Mouse (Mus musculus) kidney, adult 18-20 months (tissue): ENCODE measurements around the gene Capn11.

Source experiments
- DNase-seq: peaks from one replicate; pipeline ENCODE4 v3.0.0; 2021

Gene Capn11

DNA sequence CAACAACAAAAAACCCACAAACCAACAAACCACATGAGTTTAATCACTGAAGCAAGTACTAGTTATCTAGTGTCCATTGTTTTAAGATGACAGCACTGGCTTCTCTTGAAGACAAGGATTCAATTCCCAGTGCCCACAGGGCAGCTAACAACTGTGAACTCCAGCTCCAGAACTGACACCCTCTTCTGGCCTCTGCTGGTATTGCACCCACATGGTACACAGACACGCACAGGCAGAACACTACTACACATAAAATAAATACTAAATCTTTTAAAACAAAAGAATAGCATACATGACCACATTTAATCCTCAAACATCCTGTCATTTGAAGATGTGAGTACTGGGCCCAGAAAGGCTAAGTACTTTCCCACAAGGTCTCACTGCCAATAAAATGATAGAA lies 22.5 kb upstream of the Capn11 start:
- no peak for DNase-seq

DNA sequence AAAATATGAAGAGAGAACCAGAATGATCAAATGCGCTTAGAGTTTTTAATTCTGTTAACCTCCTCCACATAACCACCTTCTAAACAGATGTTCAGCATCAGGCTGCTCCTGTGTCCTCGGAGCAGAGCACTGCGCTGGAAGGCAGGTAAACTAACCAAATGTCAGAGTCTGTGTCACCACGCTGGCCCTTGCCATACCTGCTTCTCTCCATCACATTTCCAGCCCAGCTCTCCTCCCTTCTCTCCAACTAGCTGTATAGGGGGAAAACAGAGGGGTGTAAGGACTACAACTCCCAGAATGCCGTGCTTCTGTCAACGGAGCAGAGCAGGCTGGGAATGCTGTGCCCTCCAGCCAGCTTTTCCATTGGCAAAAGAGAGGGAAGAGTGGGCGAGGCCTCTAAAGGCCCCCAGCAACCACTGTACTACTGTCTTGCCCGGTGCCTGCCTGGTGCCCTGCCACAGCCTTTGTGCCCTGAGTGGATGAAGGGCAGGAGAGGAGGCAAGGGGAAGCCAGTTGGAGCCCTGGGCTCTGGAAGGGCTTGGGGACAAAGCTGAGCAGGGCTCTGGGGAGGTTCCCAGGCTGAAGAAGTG lies 21.4 kb upstream of the Capn11 start:
- peak; percentile 44 for DNase-seq

DNA sequence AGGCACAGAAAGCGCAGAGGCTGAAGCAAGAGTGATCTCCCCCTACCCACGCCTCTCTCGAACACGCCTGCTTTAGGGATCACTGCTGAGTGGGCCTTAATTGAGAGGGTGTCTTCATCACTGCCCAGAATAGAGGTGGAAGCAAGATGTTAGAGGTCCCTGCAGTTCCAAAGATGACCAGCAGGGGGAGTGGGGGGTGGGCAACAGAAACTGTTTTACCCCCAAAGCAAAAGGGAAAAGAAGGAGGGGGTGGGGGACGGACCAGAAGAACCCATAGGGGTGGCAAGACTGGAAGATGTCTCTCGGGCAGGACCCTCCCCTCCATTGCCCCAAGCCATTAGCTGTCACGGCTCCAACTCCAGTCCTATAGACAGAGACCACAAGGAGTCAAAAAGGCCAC lies 19.0 kb upstream of the Capn11 start:
- peak; percentile 64 for DNase-seq

DNA sequence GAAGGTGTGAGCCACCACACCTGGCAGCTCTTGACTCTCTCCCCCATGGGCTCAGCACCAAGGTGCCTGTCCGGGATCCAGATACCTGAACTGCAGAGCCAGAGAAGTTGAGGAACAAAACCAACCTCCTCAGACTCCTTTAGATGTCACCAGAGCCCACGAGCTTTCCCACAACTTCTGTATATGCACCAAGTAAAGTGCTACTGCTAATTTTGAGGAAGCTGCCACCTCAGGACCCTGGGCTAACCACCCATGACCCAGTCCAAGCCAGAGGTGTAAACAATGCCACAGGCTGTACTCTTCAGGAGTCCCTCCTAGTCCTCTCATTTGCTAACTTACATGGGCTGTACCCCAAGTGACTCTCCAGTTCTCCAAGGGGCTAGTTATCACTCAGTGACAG lies 13.5 kb upstream of the Capn11 start:
- DNase-seq, result no peak

DNA sequence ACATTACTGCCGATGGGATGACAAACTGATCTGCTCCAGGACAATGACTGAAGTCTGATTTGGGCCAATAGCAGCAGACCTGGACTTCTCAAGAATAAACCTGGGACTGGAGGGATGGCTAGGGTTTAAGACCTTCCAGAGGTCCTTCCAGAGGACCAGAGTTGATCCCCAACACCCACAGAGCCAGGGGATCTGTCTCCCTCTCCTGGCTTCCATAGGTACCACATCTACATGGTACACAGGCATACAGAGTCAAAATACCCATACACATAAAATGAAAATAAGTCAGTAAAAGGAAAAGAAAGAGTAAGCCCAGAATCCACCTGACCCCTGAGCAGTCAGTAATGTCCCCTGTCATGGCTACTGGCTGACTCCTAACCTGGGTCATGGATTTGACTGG lies 12.7 kb upstream of the Capn11 start:
- no peak for DNase-seq

DNA sequence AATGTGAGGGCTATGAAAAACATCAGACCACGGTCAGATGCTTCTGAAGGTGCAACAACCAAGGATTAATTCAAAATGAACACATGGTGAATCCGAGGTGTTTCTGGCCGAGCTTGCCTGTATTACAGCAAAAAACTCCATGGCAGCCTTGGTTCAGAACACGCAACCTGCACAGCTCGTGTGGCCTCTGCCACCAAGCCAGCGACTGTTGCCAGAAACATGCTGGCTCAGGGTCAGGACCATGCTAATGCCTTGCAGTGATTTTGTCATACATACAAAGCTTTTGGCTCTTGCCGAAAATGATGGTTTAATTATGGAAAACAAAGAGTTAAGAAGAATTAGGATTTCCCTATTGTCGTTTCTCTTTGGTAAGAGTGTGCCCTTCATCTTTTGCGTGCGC lies 8.9 kb upstream of the Capn11 start:
- no peak for DNase-seq

DNA sequence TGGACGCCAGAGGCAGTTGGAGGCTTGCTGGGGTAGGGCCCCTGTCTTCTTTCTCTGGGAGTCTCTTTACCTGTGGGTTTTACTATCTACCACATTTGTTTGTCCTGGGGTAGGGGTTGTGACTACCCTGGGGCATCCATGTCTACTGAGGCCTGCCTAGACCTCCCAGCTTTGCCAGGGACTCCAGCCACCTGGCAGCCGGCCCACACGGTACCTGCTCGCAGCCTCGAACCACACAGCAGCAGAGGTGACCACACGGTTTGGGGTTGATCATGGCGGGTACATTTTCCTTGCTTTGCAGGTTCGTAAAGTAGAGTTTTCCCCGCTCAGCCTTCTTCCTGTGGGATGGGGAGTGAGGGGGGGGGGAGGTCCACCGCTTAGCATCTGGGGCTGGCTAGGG lies 8.4 kb upstream of the Capn11 start:
- no peak for DNase-seq

DNA sequence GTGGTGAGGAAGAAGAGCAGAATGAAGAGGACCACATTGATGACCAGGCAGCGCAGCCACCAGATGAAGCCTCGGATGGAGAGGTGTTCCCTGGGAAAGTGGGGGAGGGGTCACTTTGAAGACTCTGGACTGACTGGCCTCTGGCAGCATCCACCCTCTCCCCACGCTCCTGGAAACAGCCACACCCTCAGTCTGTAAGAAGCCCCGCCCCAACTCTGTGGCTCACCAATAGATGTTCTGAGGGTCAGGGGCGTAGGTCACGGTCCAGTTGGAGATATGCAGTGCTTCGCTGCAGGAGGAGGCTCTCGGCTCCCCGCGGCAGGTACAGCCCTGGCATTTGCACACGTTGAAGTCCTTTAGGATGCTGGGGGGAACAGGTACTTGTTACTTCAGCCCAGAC lies 7.0 kb upstream of the Capn11 start:
- no peak for DNase-seq

DNA sequence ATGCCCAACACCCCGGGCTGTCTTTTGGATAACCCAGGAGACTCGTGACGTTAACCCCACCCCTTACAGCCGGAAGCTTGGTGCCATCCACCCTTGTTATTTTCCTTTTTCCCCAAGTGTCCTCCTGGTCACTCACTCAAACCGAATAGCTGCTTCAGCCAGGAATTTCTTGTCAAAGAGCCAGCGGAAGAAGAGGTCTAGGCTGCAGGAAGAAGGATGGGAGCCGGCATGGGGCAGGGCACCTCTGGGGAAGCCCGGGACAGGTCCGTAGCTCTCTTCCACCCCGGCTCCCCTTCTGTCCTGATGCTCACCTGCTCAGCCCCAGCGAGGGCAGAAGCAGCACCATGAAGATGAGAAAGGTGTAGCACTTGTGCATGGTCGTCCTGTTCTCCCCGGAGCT lies 5.5 kb upstream of the Capn11 start:
- no peak for DNase-seq

DNA sequence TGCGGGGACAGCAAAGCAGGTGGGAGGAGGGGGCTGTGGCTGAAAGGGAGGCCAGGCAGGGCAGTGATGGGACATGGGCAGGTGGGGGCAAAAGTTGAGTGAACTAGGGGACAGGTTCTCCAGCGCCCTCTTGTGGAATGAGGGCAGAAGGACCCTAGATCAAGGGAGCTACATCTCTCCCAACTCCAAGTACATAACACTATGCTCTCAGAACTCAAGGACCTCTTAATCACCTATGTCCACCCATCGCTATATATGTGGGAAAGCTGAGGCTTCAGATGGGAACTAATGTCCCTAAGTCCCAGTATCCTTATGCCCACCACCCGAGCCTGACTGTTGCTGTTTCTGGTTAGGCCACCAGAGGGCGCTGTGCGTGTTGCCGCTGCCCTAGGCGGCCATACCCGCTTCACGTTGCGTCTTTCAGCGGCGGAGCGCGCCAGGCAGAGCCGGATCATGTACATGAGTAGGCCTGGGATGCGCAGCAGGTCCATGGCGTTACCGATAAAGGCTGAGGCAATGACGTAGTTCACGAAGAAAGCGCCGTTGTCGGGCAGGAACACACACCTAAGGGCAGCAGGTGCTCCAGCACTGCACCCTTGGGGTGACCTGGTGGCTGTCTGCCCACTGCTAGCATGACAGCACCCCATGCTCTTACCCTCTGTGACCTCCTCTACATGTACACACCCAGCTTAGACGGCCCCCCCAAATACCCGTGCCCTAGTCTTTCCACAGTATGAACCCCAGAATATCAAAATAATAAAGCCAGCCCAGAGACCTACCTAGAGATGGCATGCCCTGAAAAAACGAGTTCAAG lies 4.2 kb upstream of the Capn11 start:
- DNase-seq, result peak; percentile 83

DNA sequence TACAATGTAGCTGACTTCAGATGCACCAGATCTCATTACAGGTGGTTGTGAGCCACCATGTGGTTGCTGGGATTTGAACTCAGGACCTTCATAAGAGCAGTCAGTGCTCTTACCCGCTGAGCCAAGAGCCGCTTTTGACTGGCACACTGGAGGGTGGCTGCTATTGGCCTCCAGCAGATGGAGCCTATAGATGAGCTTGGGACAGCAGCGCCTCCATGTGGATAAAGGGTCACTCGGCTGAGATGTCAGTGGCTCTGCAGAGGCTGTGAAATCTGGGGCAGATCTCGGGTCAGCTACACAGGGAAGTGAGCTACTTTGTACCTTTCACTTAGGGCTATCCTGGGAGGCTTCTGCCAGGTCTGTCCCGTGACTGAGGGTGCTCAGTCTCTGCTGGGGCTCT lies 3.3 kb downstream of the Capn11 start:
- no peak for DNase-seq

DNA sequence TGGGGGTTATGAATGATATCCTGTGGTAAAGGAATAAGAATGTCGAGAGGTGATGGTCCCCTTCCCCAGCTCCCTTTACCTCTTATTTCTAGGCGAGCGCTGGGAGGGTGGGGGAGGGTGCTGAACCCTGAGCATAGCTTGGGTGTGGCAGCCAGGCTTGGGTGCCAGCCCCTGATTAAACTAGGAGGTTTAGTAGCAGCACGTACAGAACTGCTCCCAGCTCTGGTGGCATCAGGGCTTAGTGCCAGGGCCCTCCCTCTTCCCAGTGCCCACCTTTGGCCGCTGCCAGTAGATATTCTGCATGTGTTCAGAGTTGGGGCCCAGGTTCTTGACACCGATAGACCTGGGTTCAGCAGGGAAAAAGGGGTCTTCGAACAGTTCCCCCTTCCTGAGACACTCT lies 5.9 kb downstream of the Capn11 start:
- no peak for DNase-seq

DNA sequence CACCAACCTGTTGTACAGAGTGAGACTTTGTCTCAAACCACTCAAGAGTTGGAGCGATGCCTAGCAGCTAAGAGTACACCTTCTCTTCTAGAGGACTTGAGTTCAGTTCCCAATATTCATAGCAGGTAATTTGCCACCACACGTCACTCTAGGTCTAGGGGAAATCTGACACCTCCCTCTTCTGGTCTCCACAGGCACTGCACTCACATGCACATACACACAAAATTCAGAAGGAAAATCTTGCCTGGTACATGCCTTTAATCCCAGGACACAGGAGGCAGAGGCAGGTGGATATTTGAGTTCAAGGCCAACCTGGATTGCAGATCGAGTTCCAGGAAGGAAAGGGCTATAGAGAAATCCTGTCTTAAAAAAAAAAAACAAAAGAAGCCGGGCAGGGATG lies 14.9 kb downstream of the Capn11 start:
- DNase-seq, result no peak

DNA sequence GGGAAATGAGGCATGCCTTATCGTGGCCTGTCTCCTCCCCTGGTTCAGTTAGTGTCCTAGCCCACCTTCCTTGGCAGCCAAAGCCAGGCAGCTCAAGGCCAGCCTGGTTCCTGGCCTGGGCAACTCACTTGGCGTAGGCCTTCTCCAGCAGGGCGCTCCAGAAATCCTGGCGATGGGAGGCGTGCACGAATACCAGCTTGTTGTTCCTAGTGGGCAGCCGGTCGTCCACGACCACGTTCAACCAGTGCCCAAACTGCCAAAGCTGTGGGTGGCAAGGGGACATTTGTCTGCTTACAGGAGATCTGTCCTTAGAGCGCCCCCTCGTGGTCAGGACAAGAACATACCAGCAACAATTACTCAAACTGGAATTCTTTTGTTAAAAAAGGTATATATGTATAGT lies 16.4 kb downstream of the Capn11 start:
- peak; percentile 65 for DNase-seq

DNA sequence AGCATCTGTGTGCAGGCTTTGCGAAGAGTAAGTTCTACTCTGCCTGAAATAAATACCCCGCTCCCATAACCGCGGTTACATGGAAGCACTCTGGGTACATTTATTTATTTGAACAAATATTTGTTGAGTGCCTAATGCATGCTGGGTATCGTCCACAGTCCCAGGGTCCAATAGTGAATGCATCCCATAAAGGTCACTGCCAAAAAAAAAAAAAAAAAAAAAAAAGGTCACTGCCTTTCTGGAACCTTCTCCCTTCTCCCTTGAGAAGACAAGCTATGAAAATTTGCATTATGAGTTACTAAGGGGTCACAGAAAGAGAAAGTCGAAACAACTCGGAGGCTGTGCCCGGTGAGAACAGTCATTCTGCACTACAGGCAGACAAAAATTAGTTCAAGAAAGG lies 17.1 kb downstream of the Capn11 start:
- DNase-seq, result no peak

DNA sequence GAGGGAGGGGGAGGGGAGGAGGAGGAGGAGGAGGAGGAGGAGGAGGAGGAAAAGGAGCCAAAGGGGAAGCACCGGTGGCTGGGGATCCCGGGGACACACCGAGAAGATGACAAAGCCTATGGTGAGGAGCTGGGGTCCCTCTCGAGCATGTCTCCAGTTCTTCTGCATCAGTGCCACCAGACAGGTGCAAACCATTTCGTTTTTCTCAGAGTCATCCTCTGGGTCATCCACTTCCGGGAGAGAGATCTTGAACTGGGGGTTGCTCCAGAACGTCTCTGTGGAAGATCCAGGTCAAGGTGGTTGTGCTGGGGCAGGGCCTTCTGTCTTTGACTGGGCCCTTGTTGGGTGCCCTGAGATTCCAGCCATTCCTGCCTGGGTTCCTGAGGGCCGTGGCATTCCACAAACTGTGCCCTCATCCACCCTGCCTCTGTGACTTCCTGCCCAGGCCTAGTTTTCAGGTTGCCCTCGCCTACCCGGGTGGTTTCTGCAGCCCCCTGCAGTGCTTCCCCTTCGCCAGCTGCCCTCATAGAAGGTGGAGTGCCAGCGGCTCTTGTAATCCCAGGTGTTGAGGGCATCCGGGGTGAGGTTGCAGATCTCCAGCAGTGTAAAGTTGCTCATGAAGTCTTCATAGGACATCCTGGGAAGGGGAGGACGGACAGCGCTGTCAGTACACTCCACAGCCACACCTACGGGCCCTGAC lies 20.4 kb downstream of the Capn11 start:
- DNase-seq, result no peak

DNA sequence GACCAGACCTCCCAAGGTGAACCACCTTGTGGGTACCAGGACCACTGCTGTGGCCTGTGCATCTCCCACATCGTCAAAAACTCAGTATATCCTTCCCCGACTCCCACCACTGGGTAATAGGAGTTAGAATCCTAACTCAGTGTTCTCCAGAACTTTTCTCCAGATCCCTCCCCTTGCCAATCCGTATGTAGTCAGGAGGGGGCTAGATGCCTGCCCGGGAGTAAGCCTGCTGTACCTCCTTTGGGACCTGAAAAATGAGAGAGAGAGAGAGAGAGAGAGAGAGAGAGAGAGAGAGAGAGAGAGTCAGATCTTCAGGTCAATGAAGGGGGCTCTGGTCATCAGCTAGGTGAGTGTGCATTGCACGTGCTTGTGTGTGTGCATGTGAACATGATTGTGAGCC lies 25.1 kb downstream of the Capn11 start:
- DNase-seq, result no peak

DNA sequence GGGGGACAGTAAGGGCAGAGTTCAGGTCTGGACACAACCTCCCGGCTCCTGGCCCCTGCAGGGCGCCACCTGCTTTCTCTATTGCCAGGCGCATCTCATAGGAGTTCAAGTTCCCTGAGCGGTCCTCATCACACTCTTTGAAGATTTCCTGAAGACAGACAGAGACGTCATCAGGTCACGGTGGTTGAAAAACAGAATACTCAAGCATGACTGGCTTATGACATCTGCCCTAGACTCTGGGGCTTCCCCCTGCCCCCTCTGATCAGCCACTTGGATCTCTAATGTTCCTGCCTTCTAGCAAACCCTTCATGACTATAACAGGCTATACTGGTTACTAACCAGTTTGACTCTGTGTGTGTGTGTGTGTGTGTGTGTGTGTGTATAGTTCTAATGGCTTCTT lies 27.2 kb downstream of the Capn11 start:
- no peak for DNase-seq

DNA sequence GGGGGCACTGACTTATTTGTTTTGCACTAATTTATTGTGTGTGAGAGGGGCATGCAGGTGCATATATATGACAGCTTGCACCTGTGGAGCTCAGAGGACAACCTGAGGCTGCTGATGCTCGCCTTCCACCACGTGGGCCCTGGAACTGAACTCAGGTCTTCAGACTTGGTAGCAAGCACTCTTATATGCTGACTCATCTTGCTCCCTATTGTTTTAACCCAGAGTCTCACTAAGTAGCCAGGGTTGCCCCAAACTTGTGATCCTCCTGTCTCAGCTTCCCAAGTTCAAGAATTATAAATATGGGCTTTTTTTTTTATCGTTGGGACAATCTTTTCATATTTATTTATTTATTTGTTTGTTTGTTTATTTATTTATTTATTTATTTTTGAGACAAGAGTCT lies 28.1 kb downstream of the Capn11 start:
- no peak for DNase-seq

DNA sequence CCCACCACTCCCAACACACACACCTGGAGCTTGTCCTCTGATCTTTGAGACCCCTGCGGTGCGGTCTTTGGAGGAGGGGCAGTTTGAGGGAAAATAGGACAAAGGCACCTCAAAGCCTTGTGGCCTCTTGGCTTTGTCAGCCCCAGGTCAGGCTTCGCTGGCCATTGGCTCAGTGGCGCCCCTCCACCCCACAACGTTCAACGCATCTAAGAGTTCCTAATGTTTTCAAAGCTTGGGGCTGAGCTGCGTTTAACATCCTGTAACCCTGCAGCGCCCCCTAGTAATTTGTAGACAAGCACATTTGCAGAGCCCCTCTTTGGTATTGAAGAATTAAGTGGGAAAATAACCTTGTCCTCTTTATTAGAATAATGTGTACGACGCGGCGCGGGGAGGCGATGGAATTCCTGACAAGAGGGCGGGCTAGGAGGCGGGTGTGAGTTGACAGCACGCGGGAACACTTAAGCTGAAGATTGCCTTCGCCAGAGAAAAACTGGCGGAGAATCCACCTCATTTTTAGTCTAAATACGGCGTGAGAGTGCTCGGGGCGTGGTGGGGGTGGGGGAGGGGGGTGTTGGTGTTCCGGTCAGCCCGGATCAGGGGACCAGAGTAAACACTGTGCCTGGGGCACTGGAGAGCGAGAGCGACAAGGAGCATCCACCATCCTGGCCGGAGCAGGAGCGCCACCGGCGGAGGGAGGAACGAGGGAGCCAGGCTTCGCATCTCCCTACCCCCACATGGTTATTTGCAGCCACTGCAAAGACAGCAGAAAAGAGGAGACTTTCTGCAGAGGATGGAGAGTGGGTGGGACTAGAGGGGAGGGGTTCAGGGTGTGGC lies 29.0 kb downstream of the Capn11 start:
- DNase-seq, result peak; percentile 61

DNA sequence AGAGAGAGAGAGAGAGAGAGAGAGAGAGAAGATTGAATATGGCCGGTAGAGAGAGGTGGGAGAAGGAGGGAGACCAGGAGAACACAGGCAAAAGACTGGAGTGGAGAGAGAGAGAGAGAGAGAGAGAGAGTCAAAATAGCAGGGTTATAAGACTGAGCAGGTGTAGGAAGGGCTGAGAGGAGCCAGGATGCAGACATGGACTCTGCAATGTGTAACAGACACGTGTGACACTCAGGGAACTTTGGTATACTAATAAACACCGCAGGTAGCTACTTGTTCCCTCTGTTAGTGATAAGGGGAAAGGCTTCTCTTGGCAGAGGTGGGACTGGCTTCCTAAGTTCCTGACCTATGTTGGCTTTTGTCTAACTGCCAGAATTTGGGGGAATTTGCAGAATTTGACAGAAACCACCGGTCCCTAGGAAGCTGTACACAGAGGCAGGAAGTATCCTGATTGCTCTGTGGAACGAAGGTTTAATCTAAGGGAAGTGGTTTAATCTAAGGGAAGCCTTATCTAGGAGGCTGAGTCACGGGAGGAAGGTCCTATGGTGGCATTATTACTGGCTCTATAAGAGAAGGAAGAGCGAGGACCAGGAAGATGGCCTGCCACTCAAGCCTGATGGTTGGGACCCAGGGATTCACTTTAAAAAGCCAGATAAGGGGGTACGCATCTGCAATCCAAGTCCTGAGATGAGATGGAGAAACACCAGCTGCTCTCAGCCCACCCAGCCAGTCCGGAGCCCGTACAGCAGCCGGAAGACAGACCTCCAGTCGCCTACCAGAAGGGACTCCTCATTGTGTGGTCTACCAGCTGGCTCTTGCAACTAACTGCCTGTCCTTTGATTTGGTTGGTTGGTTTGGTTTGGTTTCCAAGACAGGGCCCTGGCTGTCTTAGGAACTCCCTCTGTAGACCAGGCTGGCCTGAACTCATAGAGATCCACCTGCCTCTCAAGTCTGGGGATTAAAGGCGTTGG lies 30.0 kb downstream of the Capn11 start:
- DNase-seq, result no peak

DNA sequence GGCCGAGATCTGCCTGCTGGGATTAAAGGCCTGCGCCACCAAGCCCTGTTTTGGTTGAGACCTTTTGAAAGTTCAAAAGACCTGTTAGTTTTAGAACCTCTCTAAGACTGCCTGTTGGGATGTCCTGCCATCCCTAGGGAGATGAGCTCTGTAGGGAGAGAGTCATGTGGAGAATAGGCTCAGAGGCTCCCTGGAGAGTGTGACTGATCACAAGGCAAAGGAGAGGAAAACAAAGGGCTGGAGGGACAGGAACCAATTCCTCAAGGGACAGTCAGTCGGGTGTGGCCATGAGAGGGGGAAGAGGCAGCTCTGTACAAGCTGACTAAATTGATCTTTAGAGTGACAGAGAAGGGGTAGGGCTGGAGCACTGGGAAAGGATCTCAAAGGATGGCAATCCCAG lies 31.0 kb downstream of the Capn11 start:
- no peak for DNase-seq
